Mouse (Mus musculus) fat pad, adult 2 months (tissue): ENCODE measurements around the gene Dcdc2c.

Experiments used
- DNase-seq: peaks from one replicate; pipeline ENCODE4 v3.0.0-alpha.2; 2011; ENCODE audit warnings: low read depth, low spot score; ENCODE audit errors: extremely low read depth

The Dcdc2c gene

DNA sequence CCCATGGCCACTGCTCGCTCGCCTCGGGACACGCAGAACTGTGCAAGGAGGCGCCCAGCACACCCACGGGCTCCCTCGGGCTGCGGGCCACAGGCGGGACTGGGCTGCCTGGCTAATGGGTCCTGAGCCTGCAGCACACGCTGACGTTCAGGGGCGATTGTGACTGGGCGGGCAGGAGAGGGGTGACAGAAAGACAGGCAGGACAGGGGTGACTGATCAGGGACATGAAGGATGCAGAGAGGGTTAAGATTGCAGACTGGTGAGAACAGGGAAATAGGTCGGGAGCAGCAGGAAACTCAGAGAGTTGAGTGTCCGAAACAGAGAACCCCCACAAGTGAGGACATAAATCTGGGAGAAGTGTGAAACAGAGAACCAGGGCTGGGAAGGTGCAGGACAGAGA lies at the start of gene Dcdc2c:
Gene Dcdc2c (minus strand): TSS at position 101 of the 400 bp plus-strand sequence.
- DNase-seq = no peak

- DNase-seq = no peak
These were observed 46.4 kb upstream of the Dcdc2c start for GRCm38 (mm10) chr12:28598526-28598991.

DNA sequence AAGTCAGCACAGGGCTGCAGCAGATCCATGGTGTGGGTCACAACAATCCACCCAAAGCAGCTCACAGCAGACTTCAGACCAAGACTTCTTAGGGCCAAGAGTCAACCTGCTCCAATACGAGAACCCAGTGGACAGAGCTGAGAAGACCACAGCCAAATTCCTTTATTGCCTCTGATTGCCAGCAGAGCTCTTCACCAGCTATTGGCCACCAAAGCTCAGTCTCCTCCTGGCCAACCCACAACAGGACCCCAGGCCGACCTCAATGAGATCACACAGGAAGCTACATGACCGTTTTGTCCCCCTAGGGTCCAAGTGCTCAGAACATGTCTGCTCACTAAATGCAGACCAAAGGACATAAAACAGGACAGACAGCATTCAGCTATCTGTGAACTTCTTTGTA lies 45.9 kb upstream of the Dcdc2c start:
- no peak for DNase-seq

- DNase-seq = no peak
These were observed 45.5 kb upstream of the Dcdc2c start for GRCm38 (mm10) chr12:28597699-28598098.

DNA sequence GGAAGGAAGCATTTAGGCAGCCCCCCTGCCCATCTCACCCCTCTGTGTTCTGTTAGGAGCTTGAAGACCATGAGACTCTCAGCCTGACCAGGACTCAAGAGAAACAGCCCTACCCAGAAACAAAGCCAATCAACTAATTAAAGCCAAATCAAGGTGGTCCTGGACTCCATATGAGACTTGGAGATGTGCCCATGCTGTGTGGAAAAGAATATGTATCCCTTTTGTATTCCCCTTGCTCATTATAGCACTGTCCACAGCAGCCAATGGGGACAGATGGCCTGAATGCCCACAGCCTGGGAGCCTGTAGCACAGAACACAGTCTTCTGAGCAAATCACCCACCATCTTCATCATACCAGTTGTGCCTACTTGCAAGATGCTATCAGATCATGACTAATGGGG lies 44.7 kb upstream of the Dcdc2c start:
- DNase-seq = no peak

- no peak for DNase-seq
These were observed 38.2 kb upstream of the Dcdc2c start for GRCm38 (mm10) chr12:28590428-28590827.

DNA sequence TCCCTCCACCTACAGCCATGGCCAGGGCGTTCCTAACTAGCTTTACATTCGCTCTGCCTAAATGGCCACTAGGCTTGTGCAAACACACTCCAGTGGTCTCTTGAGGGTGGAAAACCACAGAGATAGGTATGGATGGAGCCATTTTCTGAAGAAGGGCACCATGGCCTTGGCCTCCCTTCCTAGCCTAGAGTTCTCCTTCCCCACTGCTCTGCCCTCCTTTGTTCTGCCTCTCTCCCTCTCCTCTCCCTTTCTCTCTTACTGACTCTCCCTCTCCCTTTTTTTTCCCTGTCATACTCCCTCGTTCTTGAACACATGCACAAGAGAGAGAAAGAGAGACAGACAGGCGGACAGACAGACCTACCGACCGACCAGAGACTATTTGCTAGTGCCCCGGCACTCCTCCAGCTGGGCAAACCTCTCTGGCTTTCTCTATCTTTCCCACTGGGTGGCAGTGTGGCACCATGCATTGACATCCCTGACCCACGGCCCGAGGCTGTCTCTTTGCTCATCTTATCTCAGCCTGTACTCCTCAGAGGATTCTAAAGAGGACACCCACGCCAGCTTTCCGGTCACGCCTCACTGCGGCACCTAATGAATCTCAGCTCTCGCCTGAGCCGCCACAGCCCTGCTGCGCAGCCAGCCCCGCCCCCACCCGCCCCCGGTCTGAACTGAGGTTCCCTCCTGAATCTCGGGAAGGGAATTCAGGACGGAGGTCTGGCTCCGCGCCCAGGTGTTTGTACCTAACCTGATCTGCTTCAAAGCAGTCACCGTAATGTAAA lies 37.1 kb upstream of the Dcdc2c start:
- DNase-seq = peak; percentile 21

DNA sequence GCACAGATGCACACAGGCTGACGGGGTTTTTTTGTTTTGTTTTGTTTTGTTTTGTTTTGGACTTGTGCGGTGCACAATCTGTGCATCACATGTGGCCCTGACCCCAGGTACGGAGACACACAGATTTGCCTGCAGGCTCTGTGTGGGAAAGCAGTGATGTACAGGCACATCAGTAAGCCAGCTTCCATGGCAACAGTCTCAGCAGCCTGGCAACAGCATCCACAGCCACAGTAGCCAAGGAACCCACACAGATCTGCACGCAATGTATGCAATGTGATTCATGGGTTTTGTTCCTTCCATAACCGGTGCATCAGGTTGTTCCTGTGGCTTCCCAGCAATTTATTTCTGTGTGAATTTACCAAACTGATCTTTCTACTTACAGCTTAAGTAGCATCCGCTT lies 35.8 kb upstream of the Dcdc2c start:
- DNase-seq = no peak

DNA sequence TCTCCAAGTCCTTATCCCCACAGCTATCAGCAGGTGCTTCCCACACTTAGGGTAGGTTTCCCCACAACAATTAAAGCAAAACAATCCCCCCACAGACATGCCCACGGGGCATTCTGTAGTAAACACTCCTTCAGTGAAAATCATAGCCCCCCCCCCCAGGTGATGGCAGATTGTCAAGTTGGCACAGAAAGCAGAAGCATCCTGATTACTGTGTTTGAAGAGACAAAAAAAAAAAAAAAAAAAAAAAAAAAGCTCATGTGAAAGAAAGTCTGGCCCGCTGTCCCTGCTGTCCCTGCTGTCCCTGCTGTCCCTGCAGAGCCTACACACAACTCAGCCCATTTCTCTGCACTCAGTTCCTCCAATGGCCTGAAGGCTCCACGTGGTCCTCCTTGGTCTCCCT lies 31.8 kb upstream of the Dcdc2c start:
- DNase-seq = no peak

DNA sequence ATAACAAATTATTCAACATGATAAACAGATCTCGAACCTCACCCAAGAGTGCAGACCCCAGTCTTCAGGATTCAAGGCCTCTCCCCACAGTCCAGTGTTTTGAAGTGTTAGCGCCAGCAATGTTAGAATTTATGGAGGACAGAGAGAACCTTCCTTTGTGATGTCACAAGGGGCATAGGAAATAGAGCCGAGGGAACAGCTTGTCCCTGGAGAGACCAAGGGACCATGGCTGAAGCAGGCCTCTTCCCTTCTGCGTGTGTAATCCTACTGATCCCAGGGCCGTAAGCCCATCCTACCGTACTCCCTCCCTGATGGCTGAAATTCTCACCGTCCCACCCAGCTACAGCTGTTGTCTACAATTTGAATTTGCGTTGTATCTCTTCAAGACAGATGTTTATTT lies 30.2 kb upstream of the Dcdc2c start, which contains the start of gene Allc:
Gene Allc (minus strand): TSS at position 101 of the 400 bp plus-strand sequence.
- DNase-seq = no peak

GRCm38 (mm10) chr12:28579132-28579531 lies 26.9 kb upstream of the Dcdc2c start:
- no peak for DNase-seq

DNA sequence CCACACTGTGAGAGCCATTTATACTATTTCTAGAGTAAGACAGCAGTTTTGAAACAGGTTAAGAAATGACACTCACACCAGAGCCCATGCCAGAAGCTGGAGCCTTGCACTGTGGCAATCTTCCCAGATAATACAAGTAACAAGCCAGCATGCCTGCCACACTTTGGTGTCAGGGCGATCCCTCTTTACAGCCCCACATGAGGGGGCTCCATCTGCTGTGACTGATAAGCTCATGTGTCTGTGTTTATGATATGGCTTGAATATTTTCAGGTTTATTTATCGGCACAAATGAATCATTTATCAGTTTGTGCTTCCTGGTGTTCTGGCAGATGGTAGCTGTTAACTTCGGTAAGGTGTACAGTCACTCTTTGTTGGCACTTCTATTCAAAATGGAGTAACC lies 25.9 kb upstream of the Dcdc2c start:
- no peak for DNase-seq

DNA sequence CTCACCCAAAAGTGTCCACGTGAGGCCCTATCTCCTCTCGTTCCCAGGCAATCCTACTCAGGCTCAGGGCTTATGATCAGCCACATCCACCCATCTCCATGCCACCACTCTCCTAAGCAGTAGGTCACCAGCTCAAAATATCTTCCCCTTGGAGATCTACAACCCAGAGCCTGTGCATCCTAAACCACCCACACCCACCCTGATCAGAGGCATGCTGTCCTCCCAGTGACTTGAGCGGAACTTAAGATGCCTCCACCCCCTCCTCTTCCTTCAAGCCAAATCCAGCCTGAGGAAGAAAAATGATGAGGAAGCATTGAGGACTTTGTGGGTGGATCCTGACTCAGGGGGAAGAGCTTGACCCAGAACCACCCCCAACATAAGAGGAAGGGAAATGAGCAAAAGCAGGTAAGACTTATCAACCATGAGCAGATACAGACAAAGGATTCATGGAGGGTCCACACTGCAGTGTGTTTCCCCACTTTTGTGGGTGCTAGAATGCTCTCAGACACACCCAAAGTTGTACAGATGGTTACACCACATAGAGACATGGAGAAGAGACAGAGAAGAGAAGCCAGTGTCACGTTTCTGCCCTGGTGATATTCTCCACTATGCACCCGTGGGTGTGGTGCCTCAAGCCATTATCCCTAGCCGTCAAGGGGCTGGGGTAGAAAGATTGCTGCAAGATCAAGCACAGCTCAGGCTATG lies 23.3 kb upstream of the Dcdc2c start:
- no peak for DNase-seq

DNA sequence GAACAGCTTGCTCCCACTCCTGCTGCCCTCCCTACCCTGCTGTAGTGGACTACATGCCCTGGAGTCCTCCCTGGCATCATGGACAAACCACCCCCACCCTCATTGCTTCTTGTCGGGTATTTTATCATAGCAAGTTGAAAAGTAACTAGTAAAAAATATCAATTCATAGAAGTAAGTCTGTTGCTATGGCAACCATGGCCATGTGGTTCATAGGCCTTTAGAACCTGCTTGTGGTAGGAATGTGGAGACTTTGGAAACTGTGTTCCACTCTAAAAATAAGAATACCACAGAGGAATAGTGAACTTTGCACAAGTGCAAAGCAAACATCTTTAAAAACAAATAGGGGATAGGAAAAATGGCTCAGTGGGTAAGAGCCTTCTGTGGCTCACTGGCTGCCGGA lies 20.0 kb upstream of the Dcdc2c start:
- no peak for DNase-seq

DNA sequence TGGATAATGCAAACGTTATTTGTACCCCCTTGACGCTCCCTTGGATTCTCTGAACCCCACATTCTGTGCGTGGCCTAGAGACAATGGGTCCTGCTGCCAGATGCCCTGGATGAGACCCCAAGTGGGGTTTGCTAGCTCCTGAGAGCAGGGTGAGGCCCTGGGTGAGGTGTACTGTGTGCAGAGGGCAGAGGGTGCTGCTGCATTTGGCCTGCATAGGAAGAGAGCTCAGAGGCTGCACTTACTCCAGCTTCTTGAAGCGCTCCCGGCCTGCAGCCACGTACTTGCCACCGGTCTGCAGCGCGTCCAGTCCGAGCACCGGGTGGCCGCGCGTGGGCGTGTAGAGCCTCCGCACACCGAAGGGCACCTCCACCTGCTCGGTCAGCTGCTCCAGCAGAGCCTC lies 424 bp downstream of the Dcdc2c start:
- no peak for DNase-seq

GRCm38 (mm10) chr12:28548887-28549286 lies 3.3 kb downstream of the Dcdc2c start:
- no peak for DNase-seq

- DNase-seq = no peak
These were observed 37.9 kb downstream of the Dcdc2c start for GRCm38 (mm10) chr12:28514264-28514775.

GRCm38 (mm10) chr12:28509699-28510280 lies 42.4 kb downstream of the Dcdc2c start:
- no peak for DNase-seq

DNA sequence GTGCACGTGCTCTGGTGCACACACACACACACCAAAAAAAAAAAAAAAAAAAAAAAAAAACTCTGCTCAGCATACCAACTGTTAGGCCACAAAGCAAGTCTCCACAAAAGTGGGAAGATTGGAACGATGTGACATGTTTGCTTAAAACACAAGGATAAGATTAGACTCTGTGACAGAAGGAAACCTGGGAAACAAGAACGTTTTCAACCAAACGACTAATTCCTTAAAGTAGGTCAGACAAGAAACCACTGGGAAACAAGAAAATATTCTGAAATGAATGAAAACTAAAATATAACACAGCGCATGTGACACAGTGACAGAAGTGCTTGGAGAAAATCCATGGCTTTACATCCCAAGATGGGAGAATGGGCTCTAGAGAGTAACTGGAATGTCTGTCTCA lies 57.9 kb downstream of the Dcdc2c start:
- no peak for DNase-seq

GRCm38 (mm10) chr12:28482483-28483160 lies 69.6 kb downstream of the Dcdc2c start:
- DNase-seq = no peak

DNA sequence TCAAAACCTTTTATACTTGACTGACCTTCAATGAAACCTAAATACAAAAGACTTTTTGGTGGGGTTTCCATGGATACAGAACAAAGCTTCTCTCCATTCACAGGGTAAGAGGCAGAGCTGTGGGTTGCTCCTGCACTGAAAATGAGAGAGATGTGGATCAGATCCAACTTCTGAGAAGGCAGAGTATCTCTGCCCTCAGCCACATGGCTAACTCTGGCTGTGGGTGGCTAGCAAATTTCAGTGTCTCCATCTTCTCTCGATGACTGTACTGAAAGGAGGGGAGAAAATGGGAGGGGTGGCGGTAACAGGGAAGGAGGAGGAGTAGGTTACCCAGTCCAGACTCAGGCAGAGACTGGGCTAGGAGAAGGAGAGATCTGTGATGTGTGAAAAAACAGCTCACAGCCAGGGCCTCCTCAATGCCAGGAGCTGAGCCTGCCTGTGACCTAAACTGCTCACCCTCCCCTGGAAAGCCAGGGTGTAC lies 91.2 kb downstream of the Dcdc2c start:
- no peak for DNase-seq
